Mouse (Mus musculus) stomach, postnatal 0 days (tissue): ENCODE data around the gene Nptxr.

ENCODE experiments used
- CTCF ChIP-seq: IDR thresholded peaks from 2 replicates; pipeline ENCODE4 v1.5.1; 2016; ENCODE audit warnings: antibody characterized with exemption, low read depth, mild to moderate bottlenecking, moderate library complexity
- EP300 ChIP-seq: optimal IDR thresholded peaks from 2 replicates; pipeline ENCODE3; 2016; ENCODE audit warnings: antibody characterized with exemption

DNA sequence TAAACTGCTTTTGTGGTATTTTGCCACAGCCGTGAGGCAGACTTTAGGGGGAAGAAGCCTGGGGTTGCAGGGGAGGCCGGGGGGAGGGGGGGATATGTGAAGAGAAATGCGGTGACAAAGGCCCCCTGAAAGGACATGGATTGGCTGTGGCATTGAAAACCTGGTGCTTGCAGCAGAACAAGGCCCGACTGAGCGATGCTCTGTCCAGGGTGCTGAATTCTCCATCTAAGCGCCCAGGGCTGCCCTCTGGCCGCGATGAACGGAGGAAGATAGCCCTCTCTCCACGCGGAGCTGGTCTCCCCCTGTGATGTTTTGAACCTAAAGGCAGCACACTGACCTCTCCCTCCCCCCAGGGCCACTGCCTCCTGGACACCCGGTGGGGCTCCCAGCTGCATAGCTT is 13.1 kb downstream of the Nptxr start:
- TF ChIP-seq CTCF (peak; percentile 49), EP300 (no peak)
